Mouse (Mus musculus) midbrain, postnatal 0 days (tissue): ENCODE data around the gene Tns1. TPM values are rescaled to one million over a fixed set of nuclear protein-coding genes. Genes with fewer than 3 reads are reported as not detected.

Experiments used
- ATAC-seq: fragments of 200-750 bp; cut with Nextera tagmentation; 2 replicates; pipeline ENCODE4 v1.8.0; 2017; ENCODE audit warnings: moderate number of reproducible peaks, mild to moderate bottlenecking, moderate TSS enrichment, moderate library complexity; ENCODE audit not compliant: low FRiP score
- DNase-seq: peaks from one replicate; pipeline ENCODE4 v3.0.0-alpha.2; 2015; ENCODE audit warnings: low spot score
- H3K27ac ChIP-seq: fragments of 300-500 bp; sonication (generic); 2 replicates; pipeline ENCODE4 v1.5.1; 2014; ENCODE audit warnings: low read depth, mild to moderate bottlenecking, low read length, mixed read lengths
- H3K27me3 ChIP-seq: fragments of 300-500 bp; sonication (generic); 2 replicates; pipeline ENCODE4 v1.6.1; 2014; ENCODE audit warnings: low read length, control low read depth, mixed read lengths; ENCODE audit not compliant: insufficient read depth
- H3K36me3 ChIP-seq: fragments of 300-500 bp; sonication (generic); 2 replicates; pipeline ENCODE4 v1.6.1; 2014; ENCODE audit warnings: low read length, control low read depth, mixed read lengths; ENCODE audit not compliant: insufficient read depth
- H3K4me1 ChIP-seq: fragments of 300-500 bp; sonication (generic); 2 replicates; pipeline ENCODE4 v1.6.1; 2014; ENCODE audit warnings: mild to moderate bottlenecking, control low read depth, antibody characterized with exemption, low read length, mixed read lengths; ENCODE audit not compliant: insufficient read depth
- H3K4me2 ChIP-seq: fragments of 300-500 bp; sonication (generic); 2 replicates; pipeline ENCODE4 v1.6.1; 2014; ENCODE audit warnings: low read depth, mild to moderate bottlenecking, low read length, mixed read lengths; ENCODE audit not compliant: poor library complexity, severe bottlenecking
- H3K4me3 ChIP-seq: fragments of 300-500 bp; sonication (generic); 2 replicates; pipeline ENCODE4 v1.5.1; 2014; ENCODE audit warnings: low read depth, mild to moderate bottlenecking, low read length, moderate library complexity
- H3K9ac ChIP-seq: fragments of 300-500 bp; sonication (generic); replicated peaks from 2 replicates; pipeline ENCODE4 v1.6.1; 2014; ENCODE audit warnings: mild to moderate bottlenecking, low read length, moderate library complexity, mixed read lengths; ENCODE audit not compliant: poor library complexity, severe bottlenecking
- H3K9me3 ChIP-seq: fragments of 300-500 bp; sonication (generic); 2 replicates; pipeline ENCODE4 v1.6.1; 2016; ENCODE audit warnings: low read length, control low read depth
- CTCF ChIP-seq: IDR thresholded peaks from 2 replicates; pipeline ENCODE4 v1.5.1; 2016; ENCODE audit warnings: antibody characterized with exemption, mild to moderate bottlenecking
- WGBS: fragments of 180-500 bp; shearing (Covaris S2); extraction: QIAGEN DNeasy Blood & Tissue Kit; methylation state at CpG from one replicate; pipeline ENCODE4 v1.1.7; 2014; 5-methylcytosine and 5-hydroxymethylcytosine counted together
- polyA plus RNA-seq: library from polyadenylated mRNA; unstranded; fragments of >200 nt; fragmentation: Nextera tagmentation; extraction: Ambion mirVana; gene quantifications from 2 replicates; pipeline ENCODE4 v1.2.1, GENCODE M21; 2015
- total RNA-seq: library from RNA; depleted of rRNA; stranded (reverse); fragments of >200 nt; gene quantifications from 2 replicates; pipeline ENCODE4 v1.2.3, GENCODE M21; 2014

Gene Tns1
- total and polyA plus RNA-seq, 2 experiments from 2014 or later: 9.8 to 31.5 TPM

DNA sequence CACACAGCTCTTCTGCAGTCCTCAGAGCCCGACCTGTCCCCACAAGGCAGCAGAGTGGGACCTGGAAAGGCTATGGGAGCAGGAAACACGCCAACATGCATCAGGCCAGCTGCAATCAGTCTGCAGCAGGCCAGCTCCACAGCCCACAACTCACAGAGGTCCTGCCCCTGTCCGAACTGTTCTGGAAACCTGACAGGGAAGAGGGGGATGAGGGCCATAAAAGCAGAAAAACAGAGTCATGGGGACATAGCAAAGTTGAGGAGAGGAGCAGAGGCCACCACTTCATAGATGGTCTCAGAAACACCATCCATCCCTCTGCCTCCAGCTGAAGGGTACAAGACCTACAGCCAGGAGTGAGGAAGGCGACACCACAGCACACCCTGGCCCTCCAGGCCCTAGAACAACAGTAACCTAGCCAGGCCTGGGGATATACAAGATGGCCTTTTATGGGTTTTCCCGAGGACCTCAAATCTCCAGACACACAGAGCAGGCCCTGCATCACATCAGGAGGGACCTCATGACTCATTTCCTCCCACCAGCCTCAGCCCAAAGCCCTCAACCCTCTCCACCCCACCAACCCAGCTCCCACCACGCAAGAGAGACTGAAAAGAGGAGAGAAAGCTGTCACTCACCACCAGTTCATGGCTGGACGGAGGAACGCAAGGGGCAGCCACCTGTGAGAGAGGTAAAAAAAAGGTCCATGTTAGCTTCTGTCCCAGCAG, 108.6 kb downstream of the Tns1 start:
- no peak overlapping the region for H3K27ac ChIP-seq
- DNase-seq (no peak), ATAC-seq (no peak)
- no peak for TF ChIP-seq CTCF
- H3K9ac ChIP-seq: no peak overlapping the region
- H3K27me3 ChIP-seq: no peaks in the 10 kb centered on the region
- no peaks in the 10 kb centered on the region for H3K36me3 ChIP-seq
- WGBS: 76% methylated on average over 8 of the region's 8 CpGs
- H3K9me3 ChIP-seq: no peaks in the 10 kb centered on the region
- H3K4me1 ChIP-seq: no peaks in the 10 kb centered on the region
- no peak overlapping the region for H3K4me2 ChIP-seq
- no peak overlapping the region for H3K4me3 ChIP-seq

DNA sequence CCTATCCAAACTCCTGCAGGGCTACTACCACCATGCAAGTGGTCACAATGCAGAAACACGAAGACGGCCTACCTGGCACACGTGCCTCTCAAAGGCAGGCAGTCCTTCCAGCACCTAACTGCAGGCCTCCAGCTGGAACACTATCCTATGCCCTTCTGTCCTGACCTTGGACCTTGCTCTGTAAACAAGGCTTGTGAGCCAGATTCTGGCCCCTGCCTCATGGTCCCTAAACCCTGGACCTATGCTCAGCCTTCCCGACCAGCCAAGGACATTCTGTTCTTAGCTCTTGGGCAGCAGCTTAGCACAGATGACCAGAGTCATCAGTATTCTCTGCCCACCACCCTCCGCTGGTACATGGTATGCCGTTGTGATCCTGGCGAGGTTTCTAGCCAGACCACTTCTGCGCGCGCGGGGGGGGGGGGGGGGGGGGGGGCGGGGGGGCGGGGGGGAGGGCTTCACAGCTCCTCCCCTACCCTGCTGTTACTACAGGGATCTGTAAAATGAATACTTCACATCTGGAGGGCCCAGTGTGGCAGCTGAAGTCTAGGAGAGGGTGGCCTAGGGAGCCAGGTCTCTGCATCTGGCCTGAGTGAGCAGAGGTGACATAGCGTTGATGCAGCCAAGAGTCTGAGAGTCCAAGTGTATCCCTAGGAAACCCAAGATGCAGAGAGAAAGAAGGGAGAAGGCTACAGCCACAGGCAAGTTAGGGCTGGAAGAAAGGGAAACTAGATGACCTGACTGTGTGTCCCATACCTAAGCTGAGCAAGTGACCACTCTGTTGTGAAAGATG, 109.5 kb downstream of the Tns1 start:
- ATAC-seq: peak; percentile 7; the same call in 1 of the 2 replicates
- Histone ChIP-seq H3K27ac (no peak overlapping the region), H3K4me3 (no peak overlapping the region), H3K9me3 (no peaks in the 10 kb centered on the region), H3K27me3 (no peaks in the 10 kb centered on the region), H3K4me1 (no peaks in the 10 kb centered on the region), H3K36me3 (no peaks in the 10 kb centered on the region), H3K9ac (no peak overlapping the region), H3K4me2 (no peak overlapping the region)
- 71% methylated on average over 10 of the region's 14 CpGs for WGBS
- DNase-seq: peak; percentile 52
- no peak for TF ChIP-seq CTCF

GRCm38 (mm10) chr1:74013296-74014031, 110.8 kb downstream of the Tns1 start:
- DNase-seq: no peak
- no peaks in the 10 kb centered on the region for H3K9me3 ChIP-seq
- no peaks in the 10 kb centered on the region for H3K4me1 ChIP-seq
- no peaks in the 10 kb centered on the region for H3K36me3 ChIP-seq
- no peak for ATAC-seq
- H3K4me3 ChIP-seq: no peak overlapping the region
- no peak overlapping the region for H3K4me2 ChIP-seq
- 88% methylated on average over 14 of the region's 14 CpGs for WGBS
- H3K9ac ChIP-seq: no peak overlapping the region
- no peak for TF ChIP-seq CTCF
- H3K27ac ChIP-seq: no peak overlapping the region
- no peaks in the 10 kb centered on the region for H3K27me3 ChIP-seq

GRCm38 (mm10) chr1:74012706-74013105, 111.5 kb downstream of the Tns1 start:
- 91% methylated on average over 10 of the region's 10 CpGs for WGBS
- no peak overlapping the region for H3K9ac ChIP-seq
- ATAC-seq (no peak), DNase-seq (no peak)
- H3K4me2 ChIP-seq: no peak overlapping the region
- H3K4me1 ChIP-seq: no peaks in the 10 kb centered on the region
- H3K27me3 ChIP-seq: no peaks in the 10 kb centered on the region
- no peaks in the 10 kb centered on the region for H3K36me3 ChIP-seq
- no peaks in the 10 kb centered on the region for H3K9me3 ChIP-seq
- no peak overlapping the region for H3K27ac ChIP-seq
- no peak overlapping the region for H3K4me3 ChIP-seq
- no peak for TF ChIP-seq CTCF

DNA sequence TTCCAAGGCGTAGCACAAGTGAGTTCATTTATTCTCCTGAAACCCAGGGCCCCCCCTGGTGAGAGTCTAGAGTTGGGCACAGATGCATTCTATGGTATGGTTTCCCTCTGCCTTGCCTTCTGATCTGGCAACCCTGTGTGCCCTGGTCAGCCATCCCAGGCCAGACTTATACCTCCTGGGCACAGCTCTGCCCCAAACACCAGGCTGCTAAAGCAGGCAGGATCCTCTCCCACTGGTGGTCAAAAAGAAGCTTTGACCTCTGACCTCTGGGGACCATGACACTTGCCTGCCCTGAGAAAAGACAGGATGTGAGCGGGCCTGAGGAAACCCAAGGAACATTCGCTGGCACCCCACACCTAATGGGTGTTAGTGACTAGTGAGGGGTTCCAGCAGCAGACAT, 114.8 kb downstream of the Tns1 start:
- no peak for TF ChIP-seq CTCF
- H3K27me3 ChIP-seq: no peaks in the 10 kb centered on the region
- H3K4me2 ChIP-seq: no peak overlapping the region
- no peaks in the 10 kb centered on the region for H3K4me1 ChIP-seq
- H3K36me3 ChIP-seq: no peaks in the 10 kb centered on the region
- H3K27ac ChIP-seq: no peak overlapping the region
- DNase-seq: no peak
- H3K4me3 ChIP-seq: no peak overlapping the region
- ATAC-seq: no peak; the same call in 1 of the 2 replicates
- no peaks in the 10 kb centered on the region for H3K9me3 ChIP-seq
- WGBS: 91% methylated on average over 3 of the region's 3 CpGs
- no peak overlapping the region for H3K9ac ChIP-seq

- WGBS: 90% methylated on average over 3 of the region's 3 CpGs
- H3K9ac ChIP-seq: no peak overlapping the region
- H3K4me3 ChIP-seq: no peak overlapping the region
- no peaks in the 10 kb centered on the region for H3K9me3 ChIP-seq
- H3K4me1 ChIP-seq: no peaks in the 10 kb centered on the region
- H3K27ac ChIP-seq: no peak overlapping the region
- TF ChIP-seq CTCF: no peak
- no peaks in the 10 kb centered on the region for H3K27me3 ChIP-seq
- H3K4me2 ChIP-seq: no peak overlapping the region
- ATAC-seq: no peak
- DNase-seq: no peak
- no peaks in the 10 kb centered on the region for H3K36me3 ChIP-seq
Observed at GRCm38 (mm10) chr1:74008966-74009365, 115.3 kb downstream of the Tns1 start.
